Mouse (Mus musculus) embryonic facial prominence, embryonic 14.5 days (tissue): ENCODE results near the gene 4930415L06Rik. TPM values are rescaled to one million over a fixed set of nuclear protein-coding genes. Genes with fewer than 3 reads are reported as not detected.

Experiments
- ATAC-seq: fragments of 200-750 bp; cut with Nextera tagmentation; 2 replicates; pipeline ENCODE4 v1.8.0; 2017; ENCODE audit warnings: low read depth, moderate number of reproducible peaks, moderate TSS enrichment
- DNase-seq: peaks from one replicate; pipeline ENCODE4 v3.0.0-alpha.2; 2015; ENCODE audit warnings: low spot score
- H3K27ac ChIP-seq: fragments of 300-500 bp; sonication (generic); replicated peaks from 2 replicates; pipeline ENCODE4 v1.5.1; 2014; ENCODE audit warnings: low read depth, mild to moderate bottlenecking, low read length, moderate library complexity
- H3K27me3 ChIP-seq: fragments of 300-500 bp; sonication (generic); replicated peaks from 2 replicates; pipeline ENCODE4 v1.6.1; 2014; ENCODE audit warnings: low read length; ENCODE audit not compliant: control insufficient read depth, insufficient read depth
- H3K36me3 ChIP-seq: fragments of 300-500 bp; sonication (generic); 2 replicates; pipeline ENCODE4 v1.6.1; 2014; ENCODE audit warnings: low read length, mixed read lengths; ENCODE audit not compliant: control insufficient read depth, insufficient read depth
- H3K4me1 ChIP-seq: fragments of 300-500 bp; sonication (generic); 2 replicates; pipeline ENCODE4 v1.6.1; 2014; ENCODE audit warnings: antibody characterized with exemption, low read length; ENCODE audit not compliant: control insufficient read depth, insufficient read depth
- H3K4me2 ChIP-seq: fragments of 300-500 bp; sonication (generic); 2 replicates; pipeline ENCODE4 v1.6.1; 2014; ENCODE audit warnings: low read depth, mild to moderate bottlenecking, low read length, moderate library complexity, mixed read lengths
- H3K4me3 ChIP-seq: fragments of 300-500 bp; sonication (generic); 2 replicates; pipeline ENCODE4 v1.5.1; 2014; ENCODE audit warnings: low read depth, mild to moderate bottlenecking, low read length
- H3K9ac ChIP-seq: fragments of 300-500 bp; sonication (generic); 2 replicates; pipeline ENCODE4 v1.6.1; 2014; ENCODE audit warnings: low read depth, mild to moderate bottlenecking, low read length, moderate library complexity, mixed read lengths
- H3K9me3 ChIP-seq: fragments of 300-500 bp; sonication (generic); 2 replicates; pipeline ENCODE4 v1.6.1; 2016; ENCODE audit warnings: low read length; ENCODE audit not compliant: control insufficient read depth
- WGBS: fragments of 180-500 bp; shearing (Covaris S2); extraction: QIAGEN DNeasy Blood & Tissue Kit; methylation state at CpG from one replicate; pipeline ENCODE4 v1.1.7; 2014; 5-methylcytosine and 5-hydroxymethylcytosine counted together
- polyA plus RNA-seq: library from polyadenylated mRNA; unstranded; fragments of >200 nt; fragmentation: Nextera tagmentation; extraction: Ambion mirVana; gene quantifications from 2 replicates; pipeline ENCODE4 v1.2.1, GENCODE M21; 2014

The 4930415L06Rik gene
- not detected in 2 replicates for polyA plus RNA-seq

DNA sequence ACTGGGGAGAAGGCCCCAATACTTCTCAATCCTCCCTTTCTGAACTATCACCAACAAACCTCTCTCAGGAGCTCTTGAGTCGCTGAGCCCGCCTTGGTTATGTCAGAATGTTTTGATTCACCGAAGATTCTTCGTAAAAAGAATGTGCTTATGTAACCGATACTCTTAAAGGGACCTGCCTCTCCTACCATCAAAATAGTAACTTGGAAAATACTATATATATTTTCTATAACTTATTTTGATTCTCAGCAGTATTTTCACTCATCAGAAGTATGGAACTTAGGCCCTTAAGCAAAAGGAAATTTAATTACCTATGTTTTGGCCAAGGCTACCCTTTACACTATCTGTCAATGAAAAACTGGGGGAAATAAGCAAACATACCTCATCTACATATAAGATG is at the start of gene 4930415L06Rik:
TSS of gene 4930415L06Rik (minus strand) at position 101 of the 400 bp plus-strand sequence.
- Histone ChIP-seq H3K4me3 (no peak within 1 kb of the TSS), H3K36me3 (no peaks in the 10 kb centered on the region), H3K27me3 (no peaks in the 10 kb centered on the region), H3K9ac (no peak within 1 kb of the TSS), H3K9me3 (no peaks in the 10 kb centered on the region), H3K4me1 (no peaks in the 10 kb centered on the region), H3K4me2 (no peak within 1 kb of the TSS), H3K27ac (no peak within 1 kb of the TSS)
- ATAC-seq = no peak
- no peak for DNase-seq
- WGBS = 89% methylated on average over 5 of the region's 5 CpGs

DNA sequence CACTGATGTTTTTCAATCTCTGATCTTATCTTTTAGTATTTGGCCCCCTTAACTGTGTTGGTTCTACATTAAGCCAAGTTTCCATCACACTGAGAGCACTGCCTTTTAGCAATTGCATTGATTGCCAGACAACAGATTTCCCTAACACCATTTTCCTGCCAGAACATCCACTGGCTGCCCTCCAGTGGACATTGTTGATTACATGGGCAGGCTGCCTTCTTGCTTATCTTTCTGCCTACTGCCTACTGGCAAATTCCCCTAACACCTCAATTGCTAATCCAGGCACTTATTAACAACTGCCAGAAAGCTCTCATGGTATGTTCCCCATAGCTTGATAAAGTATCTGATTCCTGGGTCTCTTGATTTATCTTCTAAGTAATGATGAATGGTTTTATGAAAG is 46.0 kb upstream of the 4930415L06Rik start:
- H3K4me3 ChIP-seq = no peak overlapping the region
- no peak overlapping the region for H3K4me2 ChIP-seq
- no peaks in the 10 kb centered on the region for H3K36me3 ChIP-seq
- no peaks in the 10 kb centered on the region for H3K4me1 ChIP-seq
- ATAC-seq (no peak), DNase-seq (no peak)
- no peaks in the 10 kb centered on the region for H3K27me3 ChIP-seq
- no peaks in the 10 kb centered on the region for H3K9me3 ChIP-seq
- H3K9ac ChIP-seq = no peak overlapping the region
- H3K27ac ChIP-seq = no peak overlapping the region

- WGBS = 100% methylated on average over 1 of the region's 1 CpGs
- H3K36me3 ChIP-seq = no peaks in the 10 kb centered on the region
- no peak for ATAC-seq
- no peak overlapping the region for H3K4me2 ChIP-seq
- H3K9ac ChIP-seq = no peak overlapping the region
- no peaks in the 10 kb centered on the region for H3K4me1 ChIP-seq
- no peak for DNase-seq
- no peaks in the 10 kb centered on the region for H3K27me3 ChIP-seq
- H3K9me3 ChIP-seq = no peaks in the 10 kb centered on the region
- no peak overlapping the region for H3K27ac ChIP-seq
- no peak overlapping the region for H3K4me3 ChIP-seq
Measured at GRCm38 (mm10) chrX:89904871-89905270, 27.8 kb downstream of the 4930415L06Rik start.

Other genes starting within 250 kb of the 4930415L06Rik start
- not detected in 2 replicates for gene 4932429P05Rik, start 180.6 kb downstream of the 4930415L06Rik start, polyA plus RNA-seq